9 mouse cellular contexts compared by ENCODE assay signal in the genomic region with DNA sequence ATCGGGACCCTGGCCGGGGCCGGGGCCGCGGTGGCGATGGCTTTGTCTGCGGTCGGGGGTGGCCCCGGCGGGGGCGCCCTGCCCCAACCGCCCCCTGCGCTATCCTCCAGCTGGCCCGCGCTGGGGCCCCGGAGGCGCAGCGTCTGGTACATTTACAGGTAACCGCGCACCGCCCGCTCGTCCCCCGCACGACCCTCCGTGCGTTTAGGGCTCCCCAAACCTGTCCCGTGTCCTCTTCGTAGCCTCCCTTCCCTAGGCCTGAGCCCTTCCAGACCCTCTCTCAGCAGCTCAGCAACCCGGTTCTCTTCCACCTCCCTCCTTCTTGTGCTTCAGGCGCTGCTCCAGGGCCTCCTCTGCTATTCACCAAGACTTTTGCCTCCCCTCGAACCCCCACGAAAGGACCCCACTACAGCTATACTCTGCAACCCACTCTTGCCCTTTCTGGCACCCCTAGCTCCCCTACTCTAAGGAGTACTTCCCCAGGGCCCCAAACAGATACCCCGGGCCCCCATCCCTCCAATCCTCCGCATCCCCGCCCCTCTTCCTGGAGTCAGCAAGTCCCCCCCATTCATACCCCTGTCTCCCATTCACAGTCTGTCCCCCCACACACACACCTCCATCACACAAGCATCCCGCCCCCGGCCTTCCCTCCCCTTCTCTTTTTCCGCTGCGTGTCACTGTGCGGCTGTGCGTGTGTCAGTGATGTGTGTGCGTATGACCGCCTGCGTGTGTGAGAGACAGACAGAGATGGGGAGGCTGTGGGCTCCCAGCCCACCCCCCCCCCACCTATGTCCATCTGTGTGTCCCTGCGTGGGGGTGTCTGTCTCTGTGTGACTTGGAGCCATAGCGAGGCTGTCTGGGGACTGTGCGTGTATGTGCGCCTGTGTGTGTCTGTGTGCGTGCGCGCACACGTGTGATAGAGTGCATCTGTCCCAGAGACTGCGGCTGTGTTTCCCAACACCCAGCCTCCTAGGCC. TPM values are rescaled to one million over a fixed set of nuclear protein-coding genes. Genes with fewer than 3 reads are reported as not detected.
DNase-seq lines count a peak whose midpoint lies in the region; ATAC-seq and TF ChIP-seq lines count a peak whose summit lies in the region.
"Had no signal": no experiment of that assay in that cellular context is flagged by ENCODE, and none has a peak within 500 bp of the region (broad histone marks: within the 10 kb centered on the region; RNA-seq: fewer than 3 reads in every experiment).

No protein-coding gene starts in this region.

- WGBS in heart, embryonic 12.5 days = 4% methylated on average over 45 of the region's 54 CpGs
- 2% methylated on average over 41 of the region's 54 CpGs for WGBS in forebrain, postnatal 0 days
- 1% methylated on average over 42 of the region's 54 CpGs for WGBS in midbrain, embryonic 12.5 days

- ATAC-seq in heart, embryonic 12.5 days (ENCODE audit: insufficient number of reproducible peaks, low FRiP score) = peak; percentile 24; the same call in 1 of the 2 replicates
- ATAC-seq in forebrain, postnatal 0 days = peak; percentile 90
- ATAC-seq in midbrain, embryonic 12.5 days (ENCODE audit: low FRiP score, low read depth) = peak; percentile 55; the same call in 1 of the 2 replicates

- no peaks in the 10 kb centered on the region for H3K36me3 ChIP-seq in heart, embryonic 12.5 days
- H3K36me3 ChIP-seq in forebrain, postnatal 0 days (ENCODE audit: insufficient read depth) = peaks cover 19% of the 10 kb centered on the region
- peaks cover 7% of the 10 kb centered on the region; the same call in 1 of the 2 replicates for H3K36me3 ChIP-seq in midbrain, embryonic 12.5 days

- no peak for TF ChIP-seq CTCF in forebrain, postnatal 0 days (IDR thresholded peaks at IDR 0.05; ENCODE audit: low read depth)

- no peak for DNase-seq in heart, postnatal 4 days
- peak; percentile 94 for DNase-seq in brain, adult 2 months (ENCODE audit: low read depth, low spot score)
- peak; percentile 87 for DNase-seq in forebrain, postnatal 0 days
- DNase-seq in adrenal gland, adult 18-20 months (ENCODE audit: low spot score in 2 of 2) = no peak
- DNase-seq in thymus, postnatal 4 days = no peak
- DNase-seq in lung, postnatal 25 days (ENCODE audit: low spot score) = no peak

- H3K4me3 ChIP-seq in heart, embryonic 12.5 days = peak overlapping the region; percentile 51
- H3K4me3 ChIP-seq in forebrain, postnatal 0 days (ENCODE audit: low read depth, low read length) = peak overlapping the region; percentile 70
- H3K4me3 ChIP-seq in midbrain, embryonic 12.5 days = peak overlapping the region; percentile 65

- peak overlapping the region; percentile 78 for H3K4me2 ChIP-seq in heart, embryonic 12.5 days
- H3K4me2 ChIP-seq in forebrain, postnatal 0 days (ENCODE audit: low read depth) = peak overlapping the region; percentile 88
- peak overlapping the region; percentile 81 for H3K4me2 ChIP-seq in midbrain, embryonic 12.5 days (replicated peaks)

- H3K27ac ChIP-seq in heart, embryonic 12.5 days (ENCODE audit: poor library complexity, severe bottlenecking) = no peak overlapping the region
- H3K27ac ChIP-seq in forebrain, postnatal 0 days (ENCODE audit: low read depth, low read length) = peak overlapping the region; percentile 85
- peak overlapping the region; percentile 80 for H3K27ac ChIP-seq in midbrain, embryonic 12.5 days (replicated peaks)

- H3K27me3 ChIP-seq in heart, embryonic 12.5 days (replicated peaks) = peaks cover 91% of the 10 kb centered on the region
- no peaks in the 10 kb centered on the region for H3K27me3 ChIP-seq in forebrain, postnatal 0 days (ENCODE audit: insufficient read depth, low read length)
- peaks cover 76% of the 10 kb centered on the region for H3K27me3 ChIP-seq in midbrain, embryonic 12.5 days

- peaks cover 5% of the 10 kb centered on the region for H3K4me1 ChIP-seq in heart, embryonic 12.5 days (replicated peaks)
- H3K4me1 ChIP-seq in forebrain, postnatal 0 days (ENCODE audit: insufficient read depth) = peaks cover 11% of the 10 kb centered on the region; the same call in 1 of the 2 replicates
- peaks cover 13% of the 10 kb centered on the region; the same call in 1 of the 2 replicates for H3K4me1 ChIP-seq in midbrain, embryonic 12.5 days

- no peaks in the 10 kb centered on the region for H3K9me3 ChIP-seq in heart, embryonic 12.5 days (replicated peaks)
- H3K9me3 ChIP-seq in forebrain, postnatal 0 days (ENCODE audit: low read length) = no peaks in the 10 kb centered on the region
- no peaks in the 10 kb centered on the region for H3K9me3 ChIP-seq in midbrain, embryonic 12.5 days

- no peak overlapping the region for H3K9ac ChIP-seq in heart, embryonic 12.5 days
- peak overlapping the region; percentile 84 for H3K9ac ChIP-seq in forebrain, postnatal 0 days
- H3K9ac ChIP-seq in midbrain, embryonic 12.5 days (replicated peaks) = peak overlapping the region; percentile 79

RNA-seq across cellular contexts. Expression of a gene that starts 26.3 kb away (rescaled TPM):
- 0.80 and 0.86 TPM in 2 replicates for polyA plus RNA-seq in heart, embryonic 12.5 days (2016; fragmentation: Nextera tagmentation; extraction: Ambion mirVana)
- 1 to 10 TPM; 3.5 to 4.6 TPM for total RNA-seq in heart, postnatal 4 days (2021)
- 31.1 and 34.2 TPM in 2 replicates for total RNA-seq in forebrain, postnatal 0 days (2014; rRNA removed)
- polyA plus RNA-seq in forebrain, postnatal 0 days (2015; fragmentation: Nextera tagmentation; extraction: Ambion mirVana) = 15.4 and 29.7 TPM in 2 replicates
- 8.5 and 11.4 TPM in 2 replicates for polyA plus RNA-seq in midbrain, embryonic 12.5 days (2016; fragmentation: Nextera tagmentation; extraction: Ambion mirVana)
- total RNA-seq in adrenal gland, adult 18-20 months (2021) = 10 to 100 TPM in 1 of 2 experiments, 1 to 10 TPM in 1; 7.7 to 10.0 TPM

RNA-seq across cellular contexts. Expression of a gene that starts 29.6 kb away (rescaled TPM):
- polyA plus RNA-seq in heart, embryonic 12.5 days (2016; fragmentation: Nextera tagmentation; extraction: Ambion mirVana) = 0.68 and 0.79 TPM in 2 replicates
- total RNA-seq in heart, postnatal 4 days (2021) = under 1 TPM; 0.71 to 0.92 TPM
- total RNA-seq in forebrain, postnatal 0 days (2014; rRNA removed) = 3.8 and 4.7 TPM in 2 replicates
- 3.7 and 4.3 TPM in 2 replicates for polyA plus RNA-seq in forebrain, postnatal 0 days (2015; fragmentation: Nextera tagmentation; extraction: Ambion mirVana)
- polyA plus RNA-seq in midbrain, embryonic 12.5 days (2016; fragmentation: Nextera tagmentation; extraction: Ambion mirVana) = 2.5 and 2.6 TPM in 2 replicates
- 1 to 10 TPM; 3.8 to 4.4 TPM for total RNA-seq in adrenal gland, adult 18-20 months (2021)

RNA-seq across cellular contexts. Expression of a gene that starts 47.6 kb away (rescaled TPM):
- 0.55 and 0.63 TPM in 2 replicates for polyA plus RNA-seq in heart, embryonic 12.5 days (2016; fragmentation: Nextera tagmentation; extraction: Ambion mirVana)
- total RNA-seq in heart, postnatal 4 days (2021) = 1 to 10 TPM in 1 of 2 experiments, under 1 TPM in 1; 0.88 to 1.4 TPM
- 48.2 and 77.2 TPM in 2 replicates for total RNA-seq in forebrain, postnatal 0 days (2014; rRNA removed)
- polyA plus RNA-seq in forebrain, postnatal 0 days (2015; fragmentation: Nextera tagmentation; extraction: Ambion mirVana) = 43.9 and 55.0 TPM in 2 replicates
- 5.4 and 6.4 TPM in 2 replicates for polyA plus RNA-seq in midbrain, embryonic 12.5 days (2016; fragmentation: Nextera tagmentation; extraction: Ambion mirVana)
- 1 to 10 TPM; 4.7 to 6.9 TPM for total RNA-seq in adrenal gland, adult 18-20 months (2021)
- polyA plus RNA-seq: C2C12 had no signal

RNA-seq across cellular contexts. Expression of a gene that starts 49.3 kb away (rescaled TPM):
- polyA plus RNA-seq in heart, embryonic 12.5 days (2016; fragmentation: Nextera tagmentation; extraction: Ambion mirVana) = 0.40 and 0.94 TPM in 2 replicates
- total RNA-seq in heart, postnatal 4 days (2021) = not detected
- total RNA-seq in forebrain, postnatal 0 days (2014; rRNA removed) = 1.3 and 7.3 TPM in 2 replicates
- 2.7 and 3.5 TPM in 2 replicates for polyA plus RNA-seq in forebrain, postnatal 0 days (2015; fragmentation: Nextera tagmentation; extraction: Ambion mirVana)
- polyA plus RNA-seq in midbrain, embryonic 12.5 days (2016; fragmentation: Nextera tagmentation; extraction: Ambion mirVana) = 0.74 and 1.3 TPM in 2 replicates
- total RNA-seq in adrenal gland, adult 18-20 months (2021) = 1 to 10 TPM in 1 of 2 experiments, under 1 TPM in 1; 0.86 to 1.0 TPM

Comparison
In these comparisons a context has a peak if more than half of its experiments do, and no peak if none do; other contexts are left out.
1. ATAC-seq: peak in every context shown above with its lines; median percentile 90 in forebrain, postnatal 0 days; 55 in midbrain, embryonic 12.5 days; 24 in heart, embryonic 12.5 days.
2. DNase-seq: peak in brain, adult 2 months (single experiment) and forebrain, postnatal 0 days (single experiment); none in heart, postnatal 4 days (single experiment), adrenal gland, adult 18-20 months (0 of 2), thymus, postnatal 4 days (single experiment) and lung, postnatal 25 days (single experiment).
3. Peak in every context shown above with its lines, with median percentiles within 50 percentile points of each other: H3K4me2 ChIP-seq and H3K4me3 ChIP-seq.